Mouse (Mus musculus) hindbrain, embryonic 16.5 days (tissue): ENCODE data around the gene Klc1. TPM values are rescaled to one million over a fixed set of nuclear protein-coding genes. Genes with fewer than 3 reads are reported as not detected.

Source experiments
- ATAC-seq: fragments of 200-750 bp; cut with Nextera tagmentation; 2 replicates; pipeline ENCODE4 v1.8.0; 2017; ENCODE audit warnings: moderate TSS enrichment, moderate library complexity
- H3K27ac ChIP-seq: fragments of 300-500 bp; sonication (generic); 2 replicates; pipeline ENCODE4 v1.5.1; 2014; ENCODE audit warnings: low read depth, mild to moderate bottlenecking, control low read depth, low read length, moderate library complexity
- H3K27me3 ChIP-seq: fragments of 300-500 bp; sonication (generic); replicated peaks from 2 replicates; pipeline ENCODE4 v1.6.1; 2014; ENCODE audit warnings: low read length; ENCODE audit not compliant: control insufficient read depth, insufficient read depth
- H3K36me3 ChIP-seq: fragments of 300-500 bp; sonication (generic); 2 replicates; pipeline ENCODE4 v1.6.1; 2014; ENCODE audit warnings: mild to moderate bottlenecking, low read length, moderate library complexity, mixed read lengths; ENCODE audit not compliant: control insufficient read depth, insufficient read depth
- H3K4me1 ChIP-seq: fragments of 300-500 bp; sonication (generic); 2 replicates; pipeline ENCODE4 v1.6.1; 2014; ENCODE audit warnings: low read depth, low read length; ENCODE audit not compliant: control insufficient read depth, insufficient read depth
- H3K4me2 ChIP-seq: fragments of 300-500 bp; sonication (generic); 2 replicates; pipeline ENCODE4 v1.6.1; 2014; ENCODE audit warnings: mild to moderate bottlenecking, low read length, control low read depth, moderate library complexity
- H3K4me3 ChIP-seq: fragments of 300-500 bp; sonication (generic); 2 replicates; pipeline ENCODE4 v1.5.1; 2014; ENCODE audit warnings: mild to moderate bottlenecking, low read length, control low read depth, moderate library complexity
- H3K9ac ChIP-seq: fragments of 300-500 bp; sonication (generic); 2 replicates; pipeline ENCODE4 v1.6.1; 2014; ENCODE audit warnings: low read depth, mild to moderate bottlenecking, control low read depth, low read length, moderate library complexity
- H3K9me3 ChIP-seq: fragments of 300-500 bp; sonication (generic); 2 replicates; pipeline ENCODE4 v1.6.1; 2014; ENCODE audit warnings: mild to moderate bottlenecking, low read length, moderate library complexity; ENCODE audit not compliant: control insufficient read depth
- WGBS: fragments of 180-500 bp; shearing (Covaris S2); extraction: QIAGEN DNeasy Blood & Tissue Kit; methylation state at CpG from one replicate; pipeline ENCODE4 v1.1.7; 2014; 5-methylcytosine and 5-hydroxymethylcytosine counted together
- polyA plus RNA-seq: library from polyadenylated mRNA; unstranded; fragments of >200 nt; fragmentation: Nextera tagmentation; extraction: Ambion mirVana; gene quantifications from 2 replicates; pipeline ENCODE4 v1.2.1, GENCODE M21; 2015

The Klc1 gene
- polyA plus RNA-seq, 1 experiment from 2014 or later = 654 TPM

GRCm38 (mm10) chr12:111777919-111778318 is 19.3 kb downstream of the Klc1 start:
- 94% methylated on average over 13 of the region's 13 CpGs for WGBS
- Histone ChIP-seq H3K4me2 (no peak overlapping the region), H3K4me1 (no peaks in the 10 kb centered on the region), H3K9ac (no peak overlapping the region), H3K4me3 (no peak overlapping the region), H3K36me3 (peaks cover 67% of the 10 kb centered on the region), H3K27ac (no peak overlapping the region), H3K27me3 (no peaks in the 10 kb centered on the region), H3K9me3 (no peaks in the 10 kb centered on the region)
- no peak for ATAC-seq

GRCm38 (mm10) chr12:111779544-111779943 is 20.9 kb downstream of the Klc1 start:
- no peak for ATAC-seq
- H3K4me3 ChIP-seq = no peak overlapping the region
- no peak overlapping the region for H3K9ac ChIP-seq
- H3K4me1 ChIP-seq = no peaks in the 10 kb centered on the region
- no peak overlapping the region for H3K27ac ChIP-seq
- no peaks in the 10 kb centered on the region for H3K9me3 ChIP-seq
- no peak overlapping the region for H3K4me2 ChIP-seq
- WGBS = 100% methylated on average over 1 of the region's 1 CpGs
- H3K36me3 ChIP-seq = peaks cover 66% of the 10 kb centered on the region
- H3K27me3 ChIP-seq = no peaks in the 10 kb centered on the region

GRCm38 (mm10) chr12:111785174-111785573 is 26.5 kb downstream of the Klc1 start:
- no peak overlapping the region for H3K4me3 ChIP-seq
- no peaks in the 10 kb centered on the region for H3K4me1 ChIP-seq
- WGBS = 68% methylated on average over 14 of the region's 15 CpGs
- H3K9me3 ChIP-seq = no peaks in the 10 kb centered on the region
- no peak overlapping the region for H3K4me2 ChIP-seq
- H3K27ac ChIP-seq = no peak overlapping the region
- ATAC-seq = no peak
- H3K27me3 ChIP-seq = no peaks in the 10 kb centered on the region
- H3K36me3 ChIP-seq = peaks cover 70% of the 10 kb centered on the region
- no peak overlapping the region for H3K9ac ChIP-seq

- 96% methylated on average over 6 of the region's 6 CpGs for WGBS
- Histone ChIP-seq H3K9me3 (no peaks in the 10 kb centered on the region), H3K4me1 (no peaks in the 10 kb centered on the region), H3K36me3 (peaks cover 65% of the 10 kb centered on the region), H3K27me3 (no peaks in the 10 kb centered on the region), H3K4me2 (no peak overlapping the region), H3K27ac (no peak overlapping the region), H3K9ac (no peak overlapping the region), H3K4me3 (no peak overlapping the region)
- ATAC-seq = no peak
Observed at GRCm38 (mm10) chr12:111787015-111787414, 28.4 kb downstream of the Klc1 start.

- Histone ChIP-seq H3K27me3 (no peaks in the 10 kb centered on the region), H3K4me2 (no peak overlapping the region), H3K27ac (no peak overlapping the region), H3K4me1 (no peaks in the 10 kb centered on the region), H3K9ac (no peak overlapping the region), H3K9me3 (no peaks in the 10 kb centered on the region), H3K36me3 (peaks cover 59% of the 10 kb centered on the region), H3K4me3 (no peak overlapping the region)
- 97% methylated on average over 5 of the region's 5 CpGs for WGBS
- ATAC-seq = no peak
Observed at GRCm38 (mm10) chr12:111790090-111790489, 31.4 kb downstream of the Klc1 start.

GRCm38 (mm10) chr12:111790631-111791030 is 32.0 kb downstream of the Klc1 start:
- Histone ChIP-seq H3K4me2 (no peak overlapping the region), H3K4me3 (no peak overlapping the region), H3K4me1 (no peaks in the 10 kb centered on the region), H3K27ac (no peak overlapping the region), H3K27me3 (no peaks in the 10 kb centered on the region), H3K36me3 (peaks cover 58% of the 10 kb centered on the region), H3K9me3 (no peaks in the 10 kb centered on the region), H3K9ac (no peak overlapping the region)
- no peak for ATAC-seq
- 94% methylated on average over 7 of the region's 7 CpGs for WGBS

GRCm38 (mm10) chr12:111791474-111792104 is 32.9 kb downstream of the Klc1 start:
- H3K27me3 ChIP-seq = no peaks in the 10 kb centered on the region
- H3K27ac ChIP-seq = no peak overlapping the region
- ATAC-seq = no peak
- H3K4me2 ChIP-seq = no peak overlapping the region
- H3K9me3 ChIP-seq = no peaks in the 10 kb centered on the region
- H3K4me3 ChIP-seq = no peak overlapping the region
- H3K36me3 ChIP-seq = peaks cover 58% of the 10 kb centered on the region
- no peak overlapping the region for H3K9ac ChIP-seq
- WGBS = 82% methylated on average over 13 of the region's 13 CpGs
- H3K4me1 ChIP-seq = no peaks in the 10 kb centered on the region

GRCm38 (mm10) chr12:111794102-111794501 is 35.5 kb downstream of the Klc1 start:
- Histone ChIP-seq H3K27ac (no peak overlapping the region), H3K4me1 (no peaks in the 10 kb centered on the region), H3K4me2 (no peak overlapping the region), H3K4me3 (no peak overlapping the region), H3K36me3 (peaks cover 35% of the 10 kb centered on the region), H3K9me3 (no peaks in the 10 kb centered on the region), H3K9ac (no peak overlapping the region), H3K27me3 (no peaks in the 10 kb centered on the region)
- WGBS = 83% methylated on average over 15 of the region's 22 CpGs
- ATAC-seq = no peak

- no peaks in the 10 kb centered on the region for H3K27me3 ChIP-seq
- no peak overlapping the region for H3K4me2 ChIP-seq
- H3K9ac ChIP-seq = no peak overlapping the region
- no peak overlapping the region for H3K27ac ChIP-seq
- no peak overlapping the region for H3K4me3 ChIP-seq
- peaks cover 30% of the 10 kb centered on the region for H3K36me3 ChIP-seq
- H3K9me3 ChIP-seq = no peaks in the 10 kb centered on the region
- H3K4me1 ChIP-seq = no peaks in the 10 kb centered on the region
- no peak for ATAC-seq
- 94% methylated on average over 18 of the region's 18 CpGs for WGBS
Observed at GRCm38 (mm10) chr12:111794526-111795179, 36.0 kb downstream of the Klc1 start.
